Mouse (Mus musculus): ENCODE measurements around the gene Fndc8. TPM values are rescaled to one million over a fixed set of nuclear protein-coding genes. Genes with fewer than 3 reads are reported as not detected.

Gene Fndc8
- total RNA-seq (2021): 0.15 and 0.23 TPM in 2 replicates
- long read RNA-seq, experiment 1: 0 reads
- long read RNA-seq, experiment 2: 0 reads

GRCm38 (mm10) chr11:82891936-82892335 lies at the start of gene Fndc8:
Fndc8 (plus strand) TSS chr11:82892124.
- DNase-seq: no peak

DNA sequence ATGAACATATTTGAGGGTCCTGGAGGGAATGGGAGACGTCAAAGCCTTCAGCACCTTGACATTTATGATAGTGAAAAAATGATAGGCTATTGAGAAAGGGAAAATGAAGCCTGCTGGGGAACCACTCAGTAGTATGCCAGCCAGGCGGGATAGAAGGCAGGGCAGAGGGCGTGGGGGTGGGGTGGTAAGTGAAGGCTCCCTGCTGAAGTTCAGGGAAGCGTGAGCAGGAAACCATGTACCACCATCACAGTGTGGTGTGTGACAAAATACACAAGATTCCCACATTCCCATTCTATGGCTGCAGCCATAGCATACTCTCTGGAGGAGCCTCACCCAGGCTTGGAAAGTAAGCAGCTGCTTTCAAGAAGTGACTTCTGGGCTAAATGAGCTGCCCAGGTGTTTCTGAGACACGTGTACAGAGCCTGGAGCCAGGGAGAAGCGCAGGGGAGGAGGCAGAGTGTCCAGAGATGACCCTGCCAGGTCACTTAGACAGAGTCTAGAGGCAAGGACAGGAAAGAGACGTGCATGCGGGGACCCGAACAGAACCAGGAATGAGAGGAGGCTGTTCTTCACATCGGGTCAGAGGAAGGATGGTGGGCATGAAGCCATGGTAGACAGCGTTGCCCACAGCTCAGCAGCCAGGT lies 47.0 kb upstream of the Fndc8 start:
- DNase-seq: peak; percentile 25

- peak; percentile 92 for DNase-seq
Observed at GRCm38 (mm10) chr11:82845415-82846078, 46.4 kb upstream of the Fndc8 start.

- no peak for DNase-seq
Observed at GRCm38 (mm10) chr11:82846079-82846436, 45.9 kb upstream of the Fndc8 start.

GRCm38 (mm10) chr11:82846938-82847337 lies 45.0 kb upstream of the Fndc8 start:
- DNase-seq: no peak

GRCm38 (mm10) chr11:82847571-82848000 lies 44.3 kb upstream of the Fndc8 start:
- DNase-seq: no peak

- no peak for DNase-seq
Observed at GRCm38 (mm10) chr11:82850259-82850658, 41.7 kb upstream of the Fndc8 start.

DNA sequence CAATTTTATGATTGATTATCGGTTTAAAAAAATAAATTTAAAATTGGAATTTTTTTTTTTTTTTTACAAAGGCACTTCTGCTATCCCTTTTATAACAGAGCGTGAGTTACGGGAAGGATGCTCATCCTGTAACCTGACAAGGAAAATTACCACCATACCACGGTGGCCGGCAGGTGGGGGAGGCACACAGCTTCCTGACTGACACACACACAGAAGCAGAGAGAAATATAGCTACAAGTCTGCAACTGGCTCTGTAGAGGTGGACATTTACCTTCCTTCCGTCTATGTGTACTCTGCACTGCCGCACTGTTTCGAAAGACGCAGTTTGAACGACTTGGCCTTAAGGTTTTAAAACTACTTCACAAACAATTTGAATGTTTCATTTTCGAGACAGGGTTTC lies 39.8 kb upstream of the Fndc8 start:
- no peak for DNase-seq

DNA sequence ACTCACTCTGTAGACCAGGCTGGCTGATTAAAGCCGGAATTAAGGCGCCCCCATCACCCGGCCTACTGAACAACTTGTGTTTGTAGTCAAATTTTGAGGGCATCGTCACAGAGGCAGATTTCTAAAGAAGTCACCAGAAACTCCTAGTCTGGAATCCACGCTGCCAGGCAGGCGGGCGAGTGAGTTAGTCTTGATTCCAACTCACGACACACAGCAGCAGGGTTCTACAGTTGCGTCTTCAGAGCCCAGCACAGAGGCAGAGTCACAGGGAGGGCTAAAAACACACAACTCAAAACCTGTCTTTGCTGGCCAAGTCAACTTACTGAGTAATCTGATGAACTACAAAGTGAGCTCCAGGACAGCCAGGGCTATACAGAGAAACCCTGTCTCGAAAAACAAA lies 39.4 kb upstream of the Fndc8 start:
- DNase-seq: no peak

DNA sequence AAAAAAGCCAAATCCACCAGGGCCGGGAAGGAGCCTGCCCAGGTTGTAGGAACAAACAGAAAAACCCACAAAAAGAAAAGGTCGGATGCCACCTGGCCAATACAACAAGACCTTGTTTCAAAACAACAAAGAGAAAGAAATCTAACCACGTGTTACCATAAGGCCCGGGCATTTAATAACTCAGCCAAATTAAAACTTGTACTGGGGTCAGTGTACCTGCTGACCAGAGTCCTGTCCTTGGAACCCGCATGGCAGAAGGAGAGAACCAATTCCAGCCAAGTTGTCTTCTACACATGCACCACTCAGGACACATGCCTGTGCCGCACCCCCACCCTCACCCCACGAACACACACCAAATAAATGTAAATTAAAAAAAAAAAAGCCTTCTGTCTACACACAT lies 39.0 kb upstream of the Fndc8 start:
- no peak for DNase-seq

- no peak for DNase-seq
Observed at GRCm38 (mm10) chr11:82854111-82854510, 37.8 kb upstream of the Fndc8 start.

GRCm38 (mm10) chr11:82855327-82855973 lies 36.5 kb upstream of the Fndc8 start:
- DNase-seq: no peak

DNA sequence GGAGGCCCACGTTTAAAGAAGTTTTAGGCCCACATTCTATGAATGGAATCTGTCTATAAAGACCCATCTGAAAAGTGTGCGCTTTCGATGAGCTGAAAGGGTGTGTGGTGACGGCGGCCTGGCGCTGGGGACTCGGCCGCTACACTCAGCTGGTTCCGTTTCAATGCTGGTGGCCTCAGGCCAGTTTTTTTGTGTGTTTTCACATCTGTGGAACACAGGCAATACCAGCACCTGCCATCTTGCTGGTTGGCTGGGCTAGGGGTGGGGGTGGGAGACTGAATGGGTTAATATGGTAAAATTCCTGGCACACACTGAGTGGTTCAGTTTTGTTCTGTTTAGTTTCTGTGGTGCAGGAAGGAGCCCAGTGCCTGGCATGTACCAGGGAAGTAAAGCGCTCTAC lies 35.9 kb upstream of the Fndc8 start:
- no peak for DNase-seq

DNA sequence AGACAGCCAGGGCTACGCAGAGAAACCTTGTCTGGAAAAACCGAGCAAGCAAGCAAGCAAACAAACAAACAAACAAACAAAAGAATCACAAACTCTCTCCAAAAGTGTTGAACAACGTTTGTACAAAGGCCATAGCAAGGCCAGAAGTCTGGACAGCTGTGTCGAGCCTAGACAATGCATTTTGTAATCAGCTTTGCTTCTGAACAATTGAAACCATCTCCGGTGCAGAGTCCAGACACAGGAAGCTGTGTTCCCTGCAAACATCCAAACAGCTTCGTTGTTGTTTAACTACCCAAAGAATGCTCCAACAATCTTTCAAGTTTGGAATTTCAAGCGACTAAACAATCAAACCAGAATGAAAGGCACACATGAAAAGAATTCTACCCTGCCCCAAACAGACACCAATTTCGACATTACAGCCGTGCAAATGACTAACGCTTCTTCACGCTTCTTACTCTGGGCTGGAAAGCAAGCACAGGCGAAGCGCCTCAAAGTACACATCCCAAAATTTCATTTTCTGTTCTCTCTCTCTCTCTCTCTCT lies 34.5 kb upstream of the Fndc8 start:
- no peak for DNase-seq

- DNase-seq: no peak
Observed at GRCm38 (mm10) chr11:82860759-82861158, 31.2 kb upstream of the Fndc8 start.

DNA sequence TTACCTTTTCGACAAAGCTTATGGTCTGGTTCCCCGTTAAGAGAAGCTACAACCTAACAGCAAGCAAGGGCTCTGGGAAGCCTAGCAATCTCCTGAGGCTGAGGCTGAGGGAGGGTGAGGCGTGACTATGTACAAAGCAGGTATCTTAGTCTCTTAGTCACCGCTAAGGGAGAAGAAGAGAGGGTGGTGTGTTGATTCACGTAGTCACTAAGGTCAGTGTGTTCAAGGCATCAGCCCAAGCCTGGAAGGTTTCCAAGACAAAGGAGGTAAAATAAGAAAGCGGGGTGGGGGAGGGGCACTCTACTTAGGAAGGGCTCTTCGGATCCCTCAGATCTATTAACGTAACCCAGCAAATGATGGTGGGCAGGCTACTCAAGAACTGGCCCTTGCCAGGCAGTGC lies 30.4 kb upstream of the Fndc8 start:
- peak; percentile 29 for DNase-seq

DNA sequence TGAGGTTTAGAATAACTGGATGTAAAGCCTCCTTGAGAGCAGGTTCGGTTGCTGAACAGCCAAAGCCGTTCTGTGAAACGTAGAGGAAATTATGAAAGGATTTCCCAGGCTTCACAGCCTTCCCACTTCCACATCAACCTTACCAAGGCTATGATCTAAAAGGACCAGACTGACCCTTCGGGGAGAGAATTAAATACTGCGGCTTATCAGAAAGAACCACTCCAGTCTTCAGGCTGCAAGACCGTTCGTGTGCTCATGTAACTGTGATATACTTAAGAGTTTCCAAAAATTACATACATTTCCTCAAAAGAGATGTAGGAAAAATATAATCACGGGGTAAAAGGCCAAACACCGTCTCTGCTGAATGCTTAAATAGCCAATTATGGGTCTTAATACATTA lies 29.3 kb upstream of the Fndc8 start:
- no peak for DNase-seq

- DNase-seq: no peak
Observed at GRCm38 (mm10) chr11:82863059-82863458, 28.9 kb upstream of the Fndc8 start.

- no peak for DNase-seq
Observed at GRCm38 (mm10) chr11:82863488-82863931, 28.4 kb upstream of the Fndc8 start.

DNA sequence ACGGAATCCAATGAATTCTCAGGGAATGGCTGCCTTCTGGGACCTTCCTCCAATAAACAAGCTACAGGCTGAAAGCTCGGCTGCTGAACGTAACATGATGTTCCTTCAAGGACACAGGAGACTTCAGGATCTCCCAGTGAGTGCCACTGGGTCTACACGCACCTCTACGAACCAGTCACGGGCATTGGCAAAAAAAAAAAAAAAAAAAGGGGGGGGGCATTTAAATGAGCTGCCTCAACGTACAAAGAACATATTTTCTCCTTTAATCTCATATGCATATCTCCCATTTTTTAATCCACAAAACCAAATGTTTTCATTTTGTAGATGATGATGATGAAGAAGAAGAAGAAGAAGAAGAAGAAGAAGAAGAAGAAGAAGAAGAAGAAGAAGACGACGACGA lies 26.0 kb upstream of the Fndc8 start:
- no peak for DNase-seq

- no peak for DNase-seq
Observed at GRCm38 (mm10) chr11:82866850-82867564, 24.9 kb upstream of the Fndc8 start.

DNA sequence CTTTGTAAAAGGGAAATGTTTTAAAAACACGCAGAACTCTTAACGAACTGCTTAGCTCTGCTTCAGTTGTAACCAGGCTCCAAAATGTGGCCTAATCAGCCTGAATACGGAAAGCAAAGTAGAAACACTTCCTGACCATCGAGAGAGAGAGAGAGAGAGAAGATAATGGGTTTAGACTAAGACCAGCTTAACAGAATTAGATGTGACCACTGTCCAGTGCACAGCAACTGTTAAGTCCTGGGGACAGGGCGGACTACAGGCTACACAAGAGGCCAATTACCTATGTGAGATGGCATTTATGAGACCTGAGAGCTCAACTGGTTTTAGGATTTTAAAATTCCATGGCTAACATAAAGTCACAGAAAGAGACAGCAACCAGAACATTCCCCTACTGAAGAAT lies 24.0 kb upstream of the Fndc8 start:
- no peak for DNase-seq
